ENCODE assay signal across 8 mouse cellular contexts in the genomic region with DNA sequence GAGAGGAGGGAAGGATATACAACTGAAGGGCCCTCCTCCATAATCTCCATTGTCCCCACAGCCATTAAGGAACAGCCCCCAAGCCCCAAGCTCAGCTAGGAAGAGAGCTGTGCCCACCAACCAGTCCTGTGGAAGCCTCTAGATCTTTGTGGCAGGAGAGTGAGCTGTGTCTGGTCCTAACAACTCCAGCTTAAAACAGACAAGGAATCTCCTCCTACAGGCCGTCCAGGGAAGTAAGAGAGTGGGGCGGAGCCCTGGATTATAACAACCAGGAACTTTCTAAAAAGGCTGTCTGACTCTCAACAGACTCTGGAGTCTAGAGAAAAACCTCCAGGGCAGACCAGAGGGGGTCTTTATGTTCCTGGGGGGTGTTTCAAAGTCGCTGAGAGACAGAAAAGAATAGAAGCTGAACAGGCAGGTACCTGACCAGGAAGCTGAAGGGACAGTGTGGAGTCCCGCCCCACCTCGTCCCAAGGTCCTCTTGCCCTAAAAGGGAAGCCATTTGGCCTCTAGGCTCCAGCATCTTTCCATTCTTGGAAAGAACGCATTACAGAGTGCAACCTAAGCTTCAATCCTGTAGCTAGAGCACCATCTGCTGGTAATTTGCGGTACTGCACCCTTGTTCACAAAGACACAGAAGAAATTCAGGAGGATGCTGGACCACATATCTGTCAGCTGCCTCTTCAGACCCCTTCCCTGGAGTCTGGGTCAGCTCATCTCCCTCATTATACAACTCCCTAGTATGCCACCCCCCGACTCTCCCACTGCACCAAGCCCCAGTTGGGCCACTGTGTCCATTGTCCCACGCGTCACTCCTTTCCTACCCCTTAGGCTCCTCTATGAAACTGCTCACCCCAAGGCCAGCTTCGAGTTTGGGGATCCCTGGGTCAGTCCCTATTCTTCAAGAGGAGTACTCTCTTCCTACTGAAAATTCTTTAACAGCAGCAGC. TPM values are rescaled to one million over a fixed set of nuclear protein-coding genes. Genes with fewer than 3 reads are reported as not detected.
DNase-seq lines count a peak whose midpoint lies in the region; ATAC-seq and TF ChIP-seq lines count a peak whose summit lies in the region.

No protein-coding gene starts in this region.

- 18% methylated on average over 11 of the region's 11 CpGs for WGBS in kidney, embryonic 14.5 days
- WGBS in limb, embryonic 13.5 days: 18% methylated on average over 11 of the region's 11 CpGs

- TF ChIP-seq POLR2A in cortical plate, adult 2 months (IDR thresholded peaks at IDR 0.05; ENCODE audit: extremely low read depth, insufficient read depth, low read length): no peak

- H3K4me3 ChIP-seq in cortical plate, adult 2 months (ENCODE audit: insufficient read depth, low read length): no peak overlapping the region
- H3K4me3 ChIP-seq in kidney, embryonic 14.5 days (ENCODE audit: low read length): no peak overlapping the region
- no peak overlapping the region for H3K4me3 ChIP-seq in limb, embryonic 13.5 days

- H3K4me1 ChIP-seq in cortical plate, adult 2 months (ENCODE audit: control insufficient read depth, insufficient read depth, low read length): no peaks in the 10 kb centered on the region
- no peaks in the 10 kb centered on the region for H3K4me1 ChIP-seq in kidney, embryonic 14.5 days (ENCODE audit: control insufficient read depth, insufficient read depth, low read length)
- no peaks in the 10 kb centered on the region for H3K4me1 ChIP-seq in limb, embryonic 13.5 days

- TF ChIP-seq CTCF in cortical plate, adult 2 months (IDR thresholded peaks at IDR 0.05; ENCODE audit: extremely low read depth, insufficient read depth, low read length): peak; percentile 94

- no peak overlapping the region for H3K9ac ChIP-seq in kidney, embryonic 14.5 days (ENCODE audit: low read depth, low read length)
- H3K9ac ChIP-seq in limb, embryonic 13.5 days: no peak overlapping the region

- no peak overlapping the region for H3K4me2 ChIP-seq in kidney, embryonic 14.5 days (replicated peaks; ENCODE audit: low read depth, low read length)
- no peak overlapping the region for H3K4me2 ChIP-seq in limb, embryonic 13.5 days (replicated peaks)

- DNase-seq in ovary, postnatal 10 days (ENCODE audit: low spot score): peak; percentile 83
- DNase-seq in ovary, adult 18-20 months (ENCODE audit: low spot score): no peak
- DNase-seq in gastrocnemius, postnatal 10 days: peak; percentile 89
- DNase-seq in naive thymus-derived CD4-positive, alpha-beta T cell, adult 2 months (ENCODE audit: low read depth): peak; percentile 86
- peak; percentile 86 for DNase-seq in splenic B cell, adult 2 months (ENCODE audit: low read depth, low spot score)

- no peaks in the 10 kb centered on the region for H3K9me3 ChIP-seq in kidney, embryonic 14.5 days (ENCODE audit: control insufficient read depth, low read length)
- H3K9me3 ChIP-seq in limb, embryonic 13.5 days: no peaks in the 10 kb centered on the region

- ATAC-seq in kidney, embryonic 14.5 days (ENCODE audit: low FRiP score, low TSS enrichment): peak; percentile 45; the same call in 1 of the 2 replicates
- 0 out of 2 replicates have a peak, but pooled peaks have one; percentile 20 for ATAC-seq in limb, embryonic 13.5 days (ENCODE audit: low FRiP score, low read depth)

- H3K27me3 ChIP-seq in kidney, embryonic 14.5 days (ENCODE audit: control insufficient read depth, insufficient read depth, low read length): no peaks in the 10 kb centered on the region
- no peaks in the 10 kb centered on the region for H3K27me3 ChIP-seq in limb, embryonic 13.5 days
- no peaks in the 10 kb centered on the region for H3K27me3 ChIP-seq in splenic B cell, adult 2 months (ENCODE audit: control insufficient read depth, insufficient read depth, low read length, poor library complexity, severe bottlenecking)

- no peaks in the 10 kb centered on the region for H3K36me3 ChIP-seq in kidney, embryonic 14.5 days (ENCODE audit: control insufficient read depth, insufficient read depth, low read length)
- H3K36me3 ChIP-seq in limb, embryonic 13.5 days: no peaks in the 10 kb centered on the region
- no peaks in the 10 kb centered on the region for H3K36me3 ChIP-seq in splenic B cell, adult 2 months (ENCODE audit: control insufficient read depth, insufficient read depth, low read length, poor library complexity, severe bottlenecking)

- H3K27ac ChIP-seq in cortical plate, adult 2 months (ENCODE audit: insufficient read depth, low read length): no peak overlapping the region
- no peak overlapping the region for H3K27ac ChIP-seq in kidney, embryonic 14.5 days (ENCODE audit: low read depth, low read length)
- H3K27ac ChIP-seq in limb, embryonic 13.5 days: no peak overlapping the region

RNA-seq across cellular contexts. Expression of gene Krt42, which starts 12.2 kb away (rescaled TPM):
- not detected in 2 replicates for polyA plus RNA-seq in cortical plate, adult 2 months (2012; rRNA removed)
- total RNA-seq in gastrocnemius, postnatal 10 days (2021): not detected
- polyA plus RNA-seq in kidney, embryonic 14.5 days (2014; fragmentation: Nextera tagmentation; extraction: Ambion mirVana): not detected in 2 replicates
- polyA plus RNA-seq in limb, embryonic 13.5 days (2015; fragmentation: Nextera tagmentation; extraction: Ambion mirVana): not detected in 2 replicates

RNA-seq across cellular contexts. Expression of gene Krt17, which starts 21.0 kb away (rescaled TPM):
- 0.13 and 0.15 TPM in 2 replicates for polyA plus RNA-seq in cortical plate, adult 2 months (2012; rRNA removed)
- under 1 TPM in 1 of 2 experiments, not detected in 1; 0.14 TPM for total RNA-seq in gastrocnemius, postnatal 10 days (2021)
- 0.13 and 0.14 TPM in 2 replicates for polyA plus RNA-seq in kidney, embryonic 14.5 days (2014; fragmentation: Nextera tagmentation; extraction: Ambion mirVana)
- polyA plus RNA-seq in limb, embryonic 13.5 days (2015; fragmentation: Nextera tagmentation; extraction: Ambion mirVana): 43.9 and 52.1 TPM in 2 replicates

RNA-seq across cellular contexts. Expression of gene Krt16, which starts 33.2 kb away (rescaled TPM):
- not detected in 2 replicates for polyA plus RNA-seq in cortical plate, adult 2 months (2012; rRNA removed)
- total RNA-seq in gastrocnemius, postnatal 10 days (2021): not detected
- not detected in 2 replicates for polyA plus RNA-seq in kidney, embryonic 14.5 days (2014; fragmentation: Nextera tagmentation; extraction: Ambion mirVana)
- 0.13 and 0.19 TPM in 2 replicates for polyA plus RNA-seq in limb, embryonic 13.5 days (2015; fragmentation: Nextera tagmentation; extraction: Ambion mirVana)

RNA-seq across cellular contexts. Expression of gene Eif1, which starts 37.8 kb away (rescaled TPM):
- 534 and 549 TPM in 2 replicates for polyA plus RNA-seq in cortical plate, adult 2 months (2012; rRNA removed)
- total RNA-seq in gastrocnemius, postnatal 10 days (2021): 100 to 1,000 TPM; 838 to 840 TPM
- 1,744 and 1,749 TPM in 2 replicates for polyA plus RNA-seq in kidney, embryonic 14.5 days (2014; fragmentation: Nextera tagmentation; extraction: Ambion mirVana)
- 1,631 and 1,669 TPM in 2 replicates for polyA plus RNA-seq in limb, embryonic 13.5 days (2015; fragmentation: Nextera tagmentation; extraction: Ambion mirVana)

RNA-seq across cellular contexts. Expression of gene Gast, which starts 52.3 kb away (rescaled TPM):
- polyA plus RNA-seq in cortical plate, adult 2 months (2012; rRNA removed): 0.33 TPM in 1 of 2 replicates, not detected in the other
- not detected for total RNA-seq in gastrocnemius, postnatal 10 days (2021)
- polyA plus RNA-seq in kidney, embryonic 14.5 days (2014; fragmentation: Nextera tagmentation; extraction: Ambion mirVana): not detected in 2 replicates
- polyA plus RNA-seq in limb, embryonic 13.5 days (2015; fragmentation: Nextera tagmentation; extraction: Ambion mirVana): not detected in 2 replicates

Comparison
In these comparisons a context has a peak if more than half of its experiments do, and no peak if none do; other contexts are left out.
1. RNA of gene Krt17, which starts 21.0 kb away (polyA plus RNA-seq): 43.9 to 52.1 TPM in limb, embryonic 13.5 days; 0.13 to 0.14 TPM in kidney, embryonic 14.5 days and 0.13 to 0.15 TPM in cortical plate, adult 2 months; every median in the first group is over 10 times any median in the second.